Mouse (Mus musculus) left cerebral cortex, postnatal 14 days (tissue): ENCODE measurements around the gene Sh3bgr. TPM values are rescaled to one million over a fixed set of nuclear protein-coding genes. Genes with fewer than 3 reads are reported as not detected.

Source experiments
- DNase-seq, 2 experiments: peaks; one replicate each; pipeline ENCODE4 v3.0.0; 2021 to 2022; ENCODE audit warnings: low spot score in 2 of 2, mixed read lengths in 1 of 2
- intact Hi-C: fragments of 180-260 bp; cut with DNase I; formaldehyde crosslinking; loops from one replicate; pipeline ENCODE4 v1.15.1; 2025
- long read RNA-seq, 2 experiments: library from polyadenylated mRNA; stranded (forward); transcript quantifications; one replicate each; pipeline ENCODE4 v2.0.0; 2021
- total RNA-seq, 2 experiments: library from RNA; stranded (reverse); gene quantifications; 2 replicates each; pipeline ENCODE4 v1.2.3; 2021

Gene Sh3bgr
- total RNA-seq = 1 to 10 TPM in 1 of 2 experiments, under 1 TPM in 1; 0.89 to 1.5 TPM
- long read RNA-seq, experiment 1 = 0 reads
- long read RNA-seq, experiment 2, partial matches to known transcripts = 0 of 1 reads
- long read RNA-seq, experiment 2, other reads (novel, unspliced or antisense) = 0 of 1 reads

DNA sequence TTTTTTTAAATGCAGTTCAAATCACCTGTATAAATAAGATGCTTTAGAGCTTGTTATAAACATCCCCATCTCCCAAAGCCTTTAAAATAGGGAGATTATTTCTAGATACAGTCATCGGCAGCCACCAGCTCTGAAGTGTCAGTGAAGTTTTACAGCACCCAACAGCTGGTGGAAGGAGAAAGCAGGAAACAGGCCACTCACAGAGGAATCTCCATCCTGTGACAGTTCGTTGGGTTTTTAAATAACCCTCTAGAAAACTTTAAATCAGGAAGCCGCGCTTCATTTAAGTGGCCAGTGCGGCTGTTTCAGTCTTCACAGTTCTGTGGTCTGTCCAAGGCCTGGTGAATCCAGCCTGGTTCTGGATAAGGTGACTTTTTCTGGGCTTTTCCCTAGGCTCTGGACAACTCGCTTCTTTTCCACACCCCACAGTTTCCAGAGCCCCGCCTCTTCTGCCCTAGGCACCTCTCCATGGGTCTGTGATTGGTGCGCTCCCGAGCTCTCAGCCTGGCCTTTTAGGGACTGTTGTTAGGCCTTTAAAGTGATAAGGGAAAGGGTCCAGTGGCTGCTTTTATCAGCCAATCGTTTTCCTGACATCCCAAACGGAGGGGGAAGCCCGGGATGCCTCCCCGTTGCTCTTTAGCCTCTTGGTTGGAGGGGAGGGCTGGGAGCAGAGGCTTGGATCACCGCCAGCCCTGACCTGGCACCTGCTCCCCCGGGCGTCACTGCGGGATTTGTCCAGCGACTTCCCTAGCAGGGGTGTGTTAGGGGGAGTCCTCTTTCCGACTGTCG is at the start of gene Sh3bgr:
Gene Sh3bgr (plus strand): TSS at position 538 of the 789 bp plus-strand sequence.
- intact Hi-C loops = no loop called here
- DNase-seq = no peak

DNA sequence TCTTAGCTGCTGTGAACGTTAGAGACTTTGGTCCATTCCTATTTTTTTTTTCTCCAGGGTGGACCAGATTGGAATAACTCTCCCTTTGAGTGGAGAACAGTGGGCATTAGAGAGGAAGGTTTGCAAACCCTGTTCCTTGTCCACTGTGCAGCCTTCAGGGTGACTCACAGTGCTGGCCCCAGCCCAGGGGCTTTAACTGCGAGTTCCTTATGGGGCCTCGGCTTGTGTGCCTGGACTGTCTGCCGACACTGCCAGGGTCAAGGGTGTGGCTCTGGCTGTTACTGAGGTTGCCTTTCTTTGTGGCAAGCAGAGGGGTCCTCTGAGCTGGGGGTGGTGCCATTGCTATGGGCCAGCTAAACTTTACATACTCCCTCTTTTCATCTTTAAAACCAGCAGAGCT is 49.3 kb upstream of the Sh3bgr start:
- intact Hi-C loops = no loop called here
- no peak for DNase-seq

DNA sequence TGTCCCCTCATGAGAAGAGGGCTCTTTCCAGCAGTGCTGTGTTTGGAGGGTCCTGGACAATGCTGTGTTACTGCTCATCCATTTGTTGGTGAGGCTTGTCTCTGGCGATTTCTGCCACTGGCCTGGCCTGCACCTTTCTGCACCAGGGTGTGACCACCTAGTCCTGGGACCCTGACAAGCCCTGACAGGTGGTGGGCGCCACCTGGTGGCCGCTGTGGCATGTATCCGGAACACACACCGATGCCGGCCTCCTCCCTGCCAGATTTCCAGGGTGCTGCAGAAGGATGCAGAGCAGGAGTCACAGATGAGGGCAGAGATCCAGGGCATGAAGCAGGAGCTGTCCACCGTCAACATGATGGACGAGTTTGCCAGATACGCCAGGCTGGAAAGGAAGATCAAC is 48.7 kb upstream of the Sh3bgr start:
- intact Hi-C loops = no loop called here
- peak; percentile 59 to 68 for DNase-seq

DNA sequence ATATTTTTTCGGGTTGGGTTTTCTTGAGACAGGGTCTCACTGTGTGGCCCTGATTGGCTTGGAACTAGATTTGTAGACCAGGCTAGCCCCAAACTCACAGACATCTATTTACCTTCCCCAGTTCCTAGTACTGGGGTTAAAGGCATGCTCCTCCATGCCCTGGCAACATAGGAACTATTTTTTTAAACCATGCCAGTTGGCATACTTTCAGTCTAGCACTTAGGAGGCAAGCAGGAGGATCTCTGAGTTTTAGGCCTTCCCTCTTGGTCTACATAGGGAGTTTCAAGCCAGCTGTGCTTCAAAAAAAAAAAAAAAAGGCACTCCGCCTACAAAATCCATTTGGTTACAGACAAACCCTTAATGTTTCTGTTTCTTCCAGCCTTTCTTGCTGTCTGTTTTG is 45.8 kb upstream of the Sh3bgr start:
- intact Hi-C loops = no loop called here
- DNase-seq = no peak

DNA sequence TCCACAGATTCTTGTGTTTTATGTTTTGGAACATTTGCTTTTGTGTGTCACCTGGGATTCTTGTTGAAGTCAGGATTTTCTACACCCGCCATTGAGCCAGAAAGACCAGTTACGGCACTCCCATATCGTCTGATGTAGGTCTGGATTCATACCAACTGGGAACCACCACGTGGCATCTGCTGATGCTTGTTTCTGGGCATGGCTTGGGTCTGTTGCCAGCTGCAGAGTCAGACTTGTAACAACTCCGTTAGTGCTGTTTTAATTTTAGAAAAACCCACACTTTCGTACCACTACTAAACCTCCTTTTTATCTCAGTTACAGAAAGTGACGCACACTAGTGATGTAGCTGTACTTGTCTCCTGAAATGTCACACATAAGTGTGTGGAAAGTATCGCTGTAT is 44.2 kb upstream of the Sh3bgr start:
- peak; percentile 78 to 91 for DNase-seq
- intact Hi-C loops = loop anchor here (2.0 kb wide), 1 partner anchor 35 kb away; no protein-coding TSS in a partner anchor

DNA sequence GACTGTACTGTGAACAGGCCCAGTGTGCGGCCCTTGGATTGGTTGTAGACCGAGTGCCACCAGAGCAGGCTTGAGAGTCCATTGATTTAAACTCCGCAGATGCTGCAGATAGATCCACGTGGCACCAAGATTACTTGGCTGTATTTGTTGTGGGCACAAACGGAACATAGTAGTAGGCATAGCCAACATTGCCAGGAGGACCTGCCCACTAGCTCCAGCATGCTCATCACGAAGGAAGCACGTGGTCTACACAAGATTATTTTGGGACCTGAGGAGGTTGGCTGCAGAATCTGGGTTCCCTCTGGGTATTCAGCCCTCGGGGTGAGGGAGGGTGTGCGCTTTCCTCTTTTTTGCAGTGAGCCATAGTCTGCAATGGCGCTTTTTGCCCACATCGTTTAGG is 43.1 kb upstream of the Sh3bgr start:
- intact Hi-C loops = loop anchor here (2.0 kb wide), 1 partner anchor 34 kb away; no protein-coding TSS in a partner anchor
- DNase-seq = peak; percentile 73 to 85

DNA sequence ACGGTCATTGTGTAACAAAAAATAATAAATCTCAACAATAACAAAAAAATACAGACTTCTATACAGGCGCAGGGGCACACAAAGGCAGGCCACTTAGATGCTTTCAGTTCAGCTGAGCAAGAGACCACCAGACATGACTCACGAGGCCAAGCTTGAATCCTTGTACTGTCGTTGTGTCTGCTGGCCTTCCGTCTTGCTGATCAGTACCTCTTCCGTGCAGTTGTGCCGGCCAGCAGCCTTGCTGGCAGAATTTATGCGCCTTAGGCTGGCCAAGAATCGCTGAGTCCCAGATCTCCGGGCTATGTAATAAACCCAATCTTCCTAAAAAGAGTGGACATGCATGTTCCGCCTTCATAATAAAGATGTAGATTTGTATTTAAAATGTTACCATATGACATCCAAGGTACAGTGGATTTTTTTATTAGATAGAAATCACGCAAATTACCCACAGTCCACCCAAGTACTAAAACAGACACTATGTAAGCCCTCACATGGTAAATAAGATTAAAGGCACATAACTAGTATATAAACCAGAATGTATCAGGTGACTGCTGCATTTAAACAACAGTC is 41.7 kb upstream of the Sh3bgr start:
- intact Hi-C loops = no loop called here
- DNase-seq = no peak

DNA sequence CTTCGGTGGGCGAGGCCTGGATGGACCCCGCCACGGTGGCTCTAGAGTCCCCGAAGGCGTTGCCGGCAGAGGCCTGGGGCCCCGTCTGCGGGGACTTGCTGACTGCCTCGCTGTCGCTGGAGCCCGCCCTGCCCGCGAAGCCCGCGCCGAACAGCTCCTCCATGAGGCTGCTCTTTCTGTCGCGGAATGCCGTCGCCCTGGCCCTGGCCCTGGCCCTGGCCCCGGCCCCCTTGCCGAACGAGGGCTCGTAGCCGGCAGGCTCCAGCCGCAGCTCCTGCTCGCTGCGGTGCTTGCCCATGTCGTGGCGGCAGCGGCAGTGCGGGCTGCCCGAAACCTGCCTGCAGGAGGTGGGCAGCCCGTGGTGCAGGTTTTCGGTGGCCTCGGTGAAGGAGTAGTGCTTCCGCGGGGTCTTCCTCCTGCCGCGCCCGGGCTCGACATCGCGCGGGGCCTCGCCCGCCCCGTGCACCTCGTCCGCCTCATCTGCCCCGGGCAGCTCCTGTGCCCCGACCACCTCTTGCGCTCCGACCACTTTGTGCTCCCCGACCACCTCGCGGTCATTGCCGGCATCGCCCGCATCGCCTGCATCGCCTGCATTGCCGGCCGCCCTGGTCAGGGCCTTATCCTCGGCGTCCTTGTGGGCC is 41.0 kb upstream of the Sh3bgr start:
- intact Hi-C loops = no loop called here
- DNase-seq = peak; percentile 43 to 52

DNA sequence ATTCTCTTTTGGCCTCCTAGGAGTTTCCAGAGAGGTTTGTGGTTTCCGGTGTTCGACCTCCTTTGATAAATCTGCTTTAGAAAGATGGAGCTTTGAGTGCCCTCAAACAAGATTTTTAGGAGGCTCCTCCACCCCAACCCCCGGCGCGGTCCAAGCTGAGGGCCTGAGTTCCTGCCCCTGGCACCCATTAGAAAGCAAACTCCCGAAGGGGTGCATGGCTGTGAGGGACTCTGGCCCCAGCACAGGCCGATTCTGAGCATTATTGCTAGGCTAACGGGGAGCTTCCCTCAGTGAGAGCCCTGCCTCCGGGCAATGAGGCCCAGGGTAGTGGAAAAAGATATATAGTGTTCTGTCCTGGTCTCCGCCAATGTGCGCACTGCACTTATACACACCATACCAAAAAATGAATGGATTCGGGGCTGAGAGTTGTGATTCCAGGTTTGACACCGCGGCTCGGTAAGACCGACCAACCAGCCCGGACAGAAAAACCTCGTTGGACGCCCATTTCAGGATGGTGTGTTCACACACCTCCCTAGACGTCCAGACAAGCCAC is 40.4 kb upstream of the Sh3bgr start:
- no peak for DNase-seq
- intact Hi-C loops = no loop called here

DNA sequence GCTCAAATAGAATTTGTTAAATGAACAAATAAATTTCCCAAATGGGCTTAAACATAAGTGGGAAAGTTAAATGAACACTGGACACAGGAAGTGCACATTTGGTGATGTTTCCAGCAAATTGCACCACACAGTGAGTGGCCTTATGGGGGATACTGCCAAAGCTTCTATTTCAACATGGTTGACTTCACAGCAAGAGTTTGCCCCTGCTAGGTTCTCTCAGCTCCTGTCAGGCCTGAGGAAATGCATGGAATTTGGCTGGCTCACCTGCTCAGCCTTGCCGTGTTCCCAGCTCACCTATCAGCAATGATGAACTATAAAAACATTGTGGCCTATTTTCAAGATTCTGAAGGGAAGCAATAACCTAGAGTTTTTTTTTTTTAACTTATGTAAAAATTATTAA is 39.3 kb upstream of the Sh3bgr start:
- intact Hi-C loops = no loop called here
- no peak for DNase-seq

DNA sequence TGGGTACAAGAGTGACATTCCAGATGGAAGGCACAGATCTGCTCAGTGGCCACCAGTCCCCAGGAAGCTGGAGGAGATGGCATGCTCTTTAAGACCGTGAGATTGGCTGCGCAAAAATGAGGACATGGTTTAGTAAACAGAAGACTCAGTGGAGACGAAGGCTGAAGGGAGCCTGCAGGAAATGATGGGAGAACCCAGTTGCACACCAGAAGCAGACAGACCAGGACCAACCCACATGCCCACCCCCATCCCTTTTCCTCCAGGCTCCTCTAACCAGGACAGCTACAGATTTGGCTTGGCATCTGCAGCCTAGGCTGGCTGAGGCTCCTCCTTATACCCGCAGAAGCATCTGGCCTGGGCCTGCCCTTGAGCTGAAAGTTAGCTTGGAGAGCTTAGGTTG is 38.9 kb upstream of the Sh3bgr start:
- DNase-seq = no peak
- intact Hi-C loops = no loop called here

DNA sequence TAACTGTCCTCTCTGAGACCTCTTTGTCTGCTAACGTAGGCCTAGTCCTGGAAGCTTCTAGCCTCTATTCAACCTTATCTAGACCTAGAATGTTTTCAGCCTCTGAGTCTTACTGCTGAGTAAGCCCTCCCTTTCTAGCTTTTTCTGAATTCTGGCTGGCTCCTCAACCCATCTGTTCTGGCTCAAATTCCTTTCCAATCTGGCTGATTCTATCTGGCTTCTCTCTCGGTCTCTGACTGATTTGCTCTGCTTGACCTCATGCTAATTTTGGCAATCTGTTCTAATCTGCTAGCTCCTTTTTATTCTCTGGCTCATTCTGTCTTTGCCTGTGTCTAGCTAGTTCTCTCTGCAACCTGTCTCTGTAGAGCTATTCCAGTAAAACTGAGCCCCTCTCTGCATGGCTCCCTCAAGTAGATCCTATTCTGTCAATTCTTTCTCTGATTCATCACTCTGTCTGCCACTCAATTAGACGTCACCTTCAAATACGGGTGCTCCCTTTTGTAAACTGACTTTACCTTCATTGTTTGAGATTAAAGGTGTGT is 34.5 kb upstream of the Sh3bgr start:
- DNase-seq = no peak
- intact Hi-C loops = no loop called here

DNA sequence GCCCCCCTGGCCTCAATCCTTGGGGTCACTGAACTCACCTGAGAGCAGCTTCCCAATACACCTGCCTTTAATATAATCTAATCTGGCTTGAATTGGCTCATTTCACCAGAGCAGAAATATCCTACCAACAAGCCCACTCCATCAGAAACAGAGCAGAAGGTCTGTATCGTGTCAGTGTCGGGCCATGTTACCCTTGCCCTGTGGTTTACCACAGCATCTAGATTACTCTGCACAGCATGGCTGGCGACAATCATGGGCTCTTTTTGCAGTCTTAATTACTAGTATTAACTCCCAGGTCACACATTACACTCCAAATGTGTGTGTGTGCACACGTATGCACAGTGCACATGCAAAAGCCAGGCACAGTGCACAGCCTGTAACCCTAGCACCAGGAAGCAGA is 31.4 kb upstream of the Sh3bgr start:
- no peak for DNase-seq
- intact Hi-C loops = no loop called here

DNA sequence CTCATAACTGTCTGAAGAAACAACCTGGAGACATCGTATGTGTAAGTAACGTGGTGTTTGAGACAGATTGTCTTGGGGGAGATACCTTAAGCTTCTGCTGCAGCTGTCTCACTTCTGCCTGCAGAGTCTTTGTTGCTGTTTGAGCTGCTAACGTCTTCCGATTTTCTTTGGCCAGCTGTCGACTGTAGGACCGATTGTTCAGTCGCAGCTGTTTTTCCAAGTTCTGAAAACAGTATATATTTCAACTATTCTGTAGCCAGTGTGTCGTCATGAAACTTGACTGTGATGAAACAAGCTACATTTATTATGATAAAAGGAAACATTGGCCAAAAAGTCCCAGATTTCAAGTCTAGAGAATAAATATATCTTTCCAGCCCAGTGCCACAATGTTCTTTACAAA is 26.6 kb upstream of the Sh3bgr start:
- DNase-seq = no peak
- intact Hi-C loops = no loop called here

DNA sequence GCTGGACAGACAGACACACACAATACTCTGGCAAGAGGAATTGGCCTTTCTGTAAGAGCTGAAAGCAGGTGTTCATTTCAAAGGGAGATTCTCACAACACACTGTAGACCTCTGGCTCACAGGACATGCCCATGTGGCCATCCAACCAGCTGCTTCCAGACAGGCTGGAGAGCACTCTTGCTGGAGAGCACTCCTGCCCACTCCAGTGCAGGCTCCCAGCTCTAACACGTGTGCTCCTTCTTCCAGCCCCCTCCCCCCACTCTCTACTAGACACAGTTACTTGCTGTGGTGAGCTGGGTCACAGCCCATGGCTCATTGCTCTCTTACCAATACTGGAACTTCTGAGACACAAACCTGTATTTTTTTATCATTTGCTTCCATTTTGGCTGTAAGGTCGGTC is 24.9 kb upstream of the Sh3bgr start:
- DNase-seq = no peak
- intact Hi-C loops = no loop called here

DNA sequence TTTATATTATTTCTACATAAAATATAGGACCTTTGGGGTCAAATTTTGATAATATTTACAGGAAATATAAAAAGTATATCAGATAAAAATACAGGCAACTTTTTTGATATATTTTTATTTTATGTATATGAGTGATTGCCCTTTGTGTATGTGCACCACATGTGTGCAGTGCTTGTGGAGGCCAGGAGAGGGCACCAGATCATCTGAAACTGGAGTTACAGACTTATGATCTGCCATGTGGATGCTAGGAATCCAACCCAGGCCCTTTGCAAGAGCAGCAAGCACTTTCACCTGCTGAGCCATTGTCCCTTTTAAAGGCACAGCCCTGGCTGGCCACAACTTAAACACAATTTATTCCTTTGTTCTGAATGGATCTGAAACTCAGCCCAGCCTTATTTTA is 21.1 kb upstream of the Sh3bgr start:
- DNase-seq = no peak
- intact Hi-C loops = no loop called here

DNA sequence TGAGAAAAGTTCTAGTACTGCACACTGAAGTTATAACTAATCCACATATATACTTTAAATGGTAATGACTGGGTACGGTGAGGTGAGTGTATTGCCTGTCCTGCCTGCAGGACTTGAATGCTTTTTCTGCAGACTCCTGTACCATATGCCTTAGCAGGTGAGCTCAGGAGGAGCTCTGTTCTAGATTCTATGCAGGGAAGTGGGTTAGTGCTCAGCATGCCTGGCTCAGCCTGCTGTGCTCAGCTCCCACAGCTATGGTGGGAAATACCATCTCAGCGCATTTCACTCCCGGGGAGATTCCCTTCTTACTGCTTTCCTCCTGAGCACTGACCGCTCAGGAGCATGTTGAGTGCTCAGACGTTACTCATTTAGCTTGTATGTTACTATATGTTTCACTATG is 12.6 kb upstream of the Sh3bgr start:
- DNase-seq = no peak
- intact Hi-C loops = no loop called here

DNA sequence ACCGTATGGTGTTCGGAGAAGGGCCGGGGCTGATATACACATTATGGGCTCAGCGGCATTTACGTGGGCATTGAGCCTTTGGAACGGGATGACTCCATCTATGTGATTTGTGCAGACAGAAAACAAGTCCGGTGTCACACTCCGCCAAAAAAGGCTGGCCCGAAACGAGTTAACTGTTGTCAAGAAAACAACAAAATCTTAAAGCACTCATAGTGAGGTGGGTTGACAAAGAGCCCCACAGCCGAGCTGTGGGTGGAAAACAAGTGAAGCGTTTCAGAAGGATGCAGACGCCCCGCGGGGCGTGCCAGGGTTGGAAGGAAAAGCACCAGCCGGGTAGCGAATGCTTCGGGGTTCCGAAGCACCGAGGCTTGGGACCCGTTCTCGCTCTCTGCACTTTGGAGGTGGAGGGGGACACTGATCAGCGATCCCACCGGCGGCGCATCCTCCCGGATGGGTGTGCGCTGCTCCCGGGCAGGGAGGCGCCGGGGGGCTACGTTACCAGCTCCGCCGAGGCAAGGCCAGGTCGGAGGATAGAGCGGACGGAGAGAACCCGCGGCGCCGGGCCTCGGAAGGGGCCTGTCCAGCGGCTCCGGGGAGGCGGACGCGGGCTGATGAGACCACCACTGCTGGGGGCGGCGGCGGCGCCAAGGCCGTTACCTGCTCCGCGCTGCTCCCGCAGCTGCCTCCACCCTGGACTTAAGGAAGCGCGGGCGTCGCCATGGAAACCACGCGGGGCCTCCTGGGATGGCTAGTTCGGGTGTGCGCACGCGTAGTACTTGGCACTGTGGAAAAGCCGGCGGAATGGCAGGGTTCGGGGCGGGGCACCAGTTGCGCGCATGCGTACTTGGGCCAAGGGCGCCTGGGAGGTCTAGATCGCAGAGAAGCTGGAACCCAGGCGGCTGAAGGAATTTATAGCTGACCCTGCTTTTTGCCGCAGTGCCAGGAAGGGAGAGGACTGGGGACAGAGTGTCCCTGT is 8.4 kb upstream of the Sh3bgr start, which contains the start of gene Lca5l:
Gene Lca5l (minus strand): TSS at position 741 of the 976 bp plus-strand sequence.
- peak; percentile 99 to 100 for DNase-seq
- intact Hi-C loops = loop anchor here (2.0 kb wide), 1 partner anchor 35 kb away; no protein-coding TSS in a partner anchor

DNA sequence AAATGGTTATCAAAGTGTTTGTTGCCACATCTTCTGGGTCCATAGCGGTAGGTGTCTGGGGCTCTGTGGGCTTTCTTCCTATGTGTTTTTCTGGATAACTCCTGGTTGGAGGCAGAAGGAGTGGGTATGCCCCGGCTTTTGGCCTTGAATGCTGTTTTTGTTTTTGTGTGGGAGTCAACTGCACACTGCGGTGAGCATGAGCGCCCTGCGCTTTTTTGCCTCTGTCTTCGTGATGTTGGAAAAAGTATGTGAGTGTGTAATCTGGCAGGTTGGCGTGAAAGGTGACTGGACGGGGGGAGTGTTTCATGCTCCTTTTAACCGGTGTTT is 415 bp downstream of the Sh3bgr start:
- intact Hi-C loops = no loop called here
- no peak for DNase-seq
